Mouse (Mus musculus): ENCODE results near the gene Tnfrsf19.

GRCm38 (mm10) chr14:61046091-61046681, at the start of gene Tnfrsf19:
- peak; percentile 56; the same call in 1 of the 2 replicates for TF ChIP-seq POLR2A (IDR thresholded peaks at IDR 0.05; ENCODE audit: borderline replicate concordance, extremely low read depth, insufficient read depth, insufficient read length, poor library complexity, severe bottlenecking)
- TF ChIP-seq CTCF (IDR thresholded peaks at IDR 0.05; ENCODE audit: borderline replicate concordance, extremely low read depth, insufficient read depth, insufficient read length), result no peak
